Mouse (Mus musculus) Patski (cell line): ENCODE measurements at regions not wholly inside any gene's neighbourhood (a gene's known extent, or its start where the extent isn't known, plus 50 kb on each side); places are given as distances from the start of the nearest gene placed in this dataset.

Experiments
- ATAC-seq: fragments of 100-300 bp; one replicate; pipeline ENCODE4 v1.8.0; 2021
- CTCF ChIA-PET: fragments of 350-600 bp; sonication (Branson Sonifier 250); formaldehyde crosslinking; loops from one replicate; lab custom pipeline; 2022; ENCODE audit warnings: inconsistent platforms; lab: Charles Lee
- POLR2A ChIA-PET: fragments of 350-600 bp; sonication (Branson Sonifier 250); formaldehyde crosslinking; loops from one replicate; lab custom pipeline; 2022; ENCODE audit warnings: antibody characterized with exemption, inconsistent platforms; lab: Charles Lee
- DNase-seq: peaks from one replicate; pipeline ENCODE4 v3.0.0-alpha.2; 2011; ENCODE audit warnings: low read depth, low spot score
- H3K27me3 ChIP-seq: fragments of 371-371 bp; one replicate; pipeline ENCODE4 v1.5.1; 2021
- CTCF ChIP-seq: fragments of 100-300 bp; IDR thresholded peaks from one replicate; pipeline ENCODE4 v1.5.1; 2021
- in situ Hi-C: fragments of 300-500 bp; cut with MboI; formaldehyde crosslinking; loops from 3 replicates; pipeline ENCODE4 v1.11.1; 2018; ENCODE audit warnings: low pct_unique_long_range_greater_than_20kb, mixed read lengths

DNA sequence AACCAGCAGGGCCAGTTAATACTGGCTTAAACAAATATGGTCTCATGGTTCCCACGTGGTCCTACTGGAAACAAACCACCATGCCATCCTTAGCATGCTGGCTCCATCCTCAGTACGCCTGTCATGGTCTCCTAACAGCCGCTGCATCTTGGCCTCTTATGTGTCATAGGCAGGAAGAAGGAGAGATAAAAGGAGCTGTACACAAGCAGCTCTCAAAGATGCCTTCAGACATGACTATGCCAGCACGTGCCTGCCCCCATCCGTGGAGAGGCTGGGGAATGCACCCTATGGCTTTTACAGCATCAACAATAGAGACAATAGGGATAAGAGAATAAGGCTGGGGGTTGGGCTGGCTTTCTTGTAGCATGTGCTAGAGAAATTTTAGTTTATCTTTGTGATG lies 171.0 kb upstream of the Stt3b start:
- in situ Hi-C loops = no loop called here
- CTCF ChIA-PET = no interaction called here

DNA sequence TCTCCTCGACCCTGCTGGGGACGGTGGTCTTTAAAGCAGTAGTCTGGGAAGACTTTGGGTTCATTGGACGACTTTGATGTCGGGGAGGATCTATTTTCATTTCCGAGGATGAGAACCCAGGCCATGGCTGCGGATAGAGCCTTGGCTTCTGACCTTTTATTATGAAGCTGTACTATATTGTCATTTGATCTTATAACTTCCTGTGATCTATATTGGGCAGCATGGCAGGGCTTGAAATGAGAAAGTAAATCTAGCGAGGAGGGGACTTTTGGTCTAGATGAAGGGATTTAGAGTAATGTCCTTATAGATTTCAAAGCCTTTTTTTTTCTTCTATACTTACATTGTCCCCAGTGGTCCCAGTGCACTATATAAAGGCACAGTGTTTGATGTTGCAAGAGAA lies 172.8 kb upstream of the Stt3b start:
- ChIA-PET POLR2A (no interaction called here), CTCF (no interaction called here)
- H3K27me3 ChIP-seq = no peaks in the 10 kb centered on the region
- DNase-seq = no peak
- in situ Hi-C loops = no loop called here
- TF ChIP-seq CTCF = no peak
- no peak for ATAC-seq

More for the DNA sequence above, 171.0 kb upstream of the Stt3b start:
- H3K27me3 ChIP-seq = no peaks in the 10 kb centered on the region
- no peak for TF ChIP-seq CTCF
- POLR2A ChIA-PET = no interaction called here
- DNase-seq (no peak), ATAC-seq (no peak)

DNA sequence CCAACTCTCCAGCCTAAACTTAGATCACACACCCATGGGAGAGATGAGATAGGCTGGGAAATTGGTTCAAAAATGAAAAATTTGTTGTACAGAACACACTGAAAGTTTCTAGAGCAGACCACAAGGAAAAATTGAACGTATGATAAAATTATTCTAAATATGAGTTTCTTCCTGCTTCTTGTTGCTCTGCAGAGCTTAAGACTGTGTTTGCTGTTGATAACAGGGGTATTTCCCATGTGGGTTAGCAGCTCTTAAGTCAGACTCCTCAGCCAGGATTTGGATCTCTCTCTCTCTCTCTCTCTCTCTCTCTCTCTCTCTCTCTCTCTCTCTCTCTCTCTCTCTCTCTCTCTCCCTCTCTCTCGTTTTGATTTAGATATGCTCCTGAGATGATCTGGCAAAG lies 173.5 kb upstream of the Stt3b start:
- ChIA-PET CTCF (no interaction called here), POLR2A (no interaction called here)
- no peak for DNase-seq
- no peaks in the 10 kb centered on the region for H3K27me3 ChIP-seq
- in situ Hi-C loops = no loop called here
- ATAC-seq = no peak
- no peak for TF ChIP-seq CTCF

DNA sequence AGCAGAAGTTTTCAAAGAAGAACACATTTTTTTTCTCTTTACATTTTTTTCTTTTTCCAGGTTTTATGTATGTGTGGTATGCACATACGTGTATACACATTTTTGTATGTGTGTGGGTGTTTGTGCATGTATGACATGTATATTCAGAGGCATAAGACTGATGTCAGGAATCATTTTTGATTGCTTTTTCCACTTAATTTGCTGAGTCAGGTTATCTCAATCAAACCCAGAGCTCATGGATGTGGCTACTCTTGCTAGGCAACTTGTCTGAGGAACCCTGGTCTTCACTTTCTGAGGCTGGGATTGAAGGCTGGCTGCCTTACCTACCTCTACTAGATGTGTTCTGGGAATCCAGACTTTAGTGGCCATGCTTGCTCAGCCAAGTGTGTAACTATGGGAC lies 174.2 kb upstream of the Stt3b start:
- H3K27me3 ChIP-seq = no peaks in the 10 kb centered on the region
- in situ Hi-C loops = no loop called here
- POLR2A ChIA-PET = no interaction called here
- DNase-seq = no peak
- CTCF ChIA-PET = no interaction called here
- TF ChIP-seq CTCF = no peak
- no peak for ATAC-seq

DNA sequence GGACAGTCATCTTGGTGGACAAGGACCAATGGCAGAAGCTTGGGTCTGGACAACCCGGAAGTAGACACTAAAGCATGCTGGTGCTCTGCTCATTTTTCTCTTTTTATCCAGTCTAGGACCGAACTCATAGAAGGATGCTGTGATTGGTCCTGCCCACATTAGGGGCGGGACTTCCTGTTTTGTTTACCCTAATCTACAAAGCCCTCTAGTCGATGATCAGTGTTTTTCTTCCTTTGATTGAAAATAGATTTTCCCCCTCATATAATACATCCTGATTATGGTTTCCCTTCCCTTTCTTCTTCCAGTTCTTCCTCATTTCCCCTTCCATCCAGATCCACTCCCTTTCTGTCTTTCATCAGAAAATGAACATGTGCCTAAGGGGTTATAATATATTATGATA lies 175.0 kb upstream of the Stt3b start:
- no peaks in the 10 kb centered on the region for H3K27me3 ChIP-seq
- CTCF ChIA-PET = no interaction called here
- in situ Hi-C loops = no loop called here
- ATAC-seq (no peak), DNase-seq (no peak)
- POLR2A ChIA-PET = no interaction called here
- TF ChIP-seq CTCF = no peak

DNA sequence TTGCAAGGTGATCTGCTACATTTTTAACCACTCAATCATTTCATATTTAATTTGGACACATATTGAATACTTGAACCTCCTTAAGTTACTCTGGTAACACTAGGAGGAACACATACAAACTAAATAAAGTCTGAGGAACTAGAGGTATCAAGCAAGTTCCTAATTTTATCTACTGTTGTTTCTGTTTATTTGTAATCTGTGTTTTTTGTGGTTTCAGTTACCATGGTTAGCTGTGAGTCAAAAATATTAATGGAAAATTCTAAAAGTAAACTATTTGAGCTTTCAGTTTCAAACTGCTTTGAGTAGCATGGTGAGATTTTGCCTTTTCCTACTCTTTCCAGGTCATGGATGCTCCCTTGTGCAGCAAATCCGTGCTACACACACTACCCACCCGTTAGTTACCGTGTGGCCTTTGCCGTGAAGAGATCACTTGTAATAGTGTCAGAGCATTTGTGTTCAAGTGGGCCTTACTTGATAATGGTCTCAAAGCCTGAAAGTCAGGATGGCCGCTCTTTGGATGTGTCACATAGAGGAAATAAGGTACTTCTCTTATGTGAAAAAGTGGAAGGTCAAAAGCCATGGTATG lies 177.0 kb upstream of the Stt3b start:
- no peak for TF ChIP-seq CTCF
- H3K27me3 ChIP-seq = no peaks in the 10 kb centered on the region
- no peak for DNase-seq
- in situ Hi-C loops = no loop called here
- CTCF ChIA-PET = no interaction called here
- POLR2A ChIA-PET = no interaction called here
- no peak for ATAC-seq

DNA sequence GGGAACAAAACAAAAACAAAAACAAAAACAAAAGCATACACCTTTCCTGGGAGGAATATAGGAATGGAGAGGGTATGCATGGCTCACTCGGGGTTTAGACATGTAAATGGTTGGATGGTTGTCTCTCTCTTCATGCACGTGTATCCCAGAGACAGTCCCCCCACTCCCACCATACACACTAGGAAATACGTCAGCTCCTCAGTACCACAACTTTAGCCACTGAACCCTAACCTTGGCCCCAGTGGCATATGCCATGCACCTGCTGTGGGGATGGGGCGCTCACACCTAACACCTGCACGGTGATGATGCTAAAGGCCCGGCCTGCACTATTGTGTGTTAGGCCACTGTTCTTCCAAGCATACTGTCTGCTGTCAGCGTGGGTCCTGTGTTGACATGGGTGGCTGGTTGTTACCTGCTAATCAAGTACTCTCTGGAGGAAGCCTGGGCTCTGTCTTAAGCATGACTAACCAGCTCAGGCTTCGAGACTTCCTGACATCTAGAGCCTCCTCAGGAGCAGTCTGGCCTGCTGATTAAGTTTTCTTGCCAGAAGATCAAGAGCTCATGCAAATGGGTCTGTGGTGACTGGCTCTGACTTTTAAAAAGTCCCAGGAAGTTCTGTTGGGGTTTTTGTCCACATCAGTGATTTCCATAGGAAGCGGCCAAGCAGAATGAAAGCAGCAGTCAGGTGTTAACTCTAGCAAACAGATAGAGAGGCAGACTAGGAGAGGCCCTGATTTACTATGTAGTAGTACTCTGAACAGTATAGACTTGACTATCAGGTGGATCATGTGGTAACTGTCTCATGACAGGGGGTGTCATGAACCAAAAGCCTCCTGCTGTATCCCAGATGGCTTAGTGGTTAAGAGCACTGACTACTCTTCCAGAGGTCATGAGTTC lies 178.9 kb upstream of the Stt3b start:
- peak; percentile 77 for DNase-seq
- CTCF ChIA-PET = no interaction called here
- H3K27me3 ChIP-seq = no peaks in the 10 kb centered on the region
- peak; percentile 55 for ATAC-seq
- peak; percentile 27 for TF ChIP-seq CTCF
- in situ Hi-C loops = no loop called here
- POLR2A ChIA-PET = no interaction called here

DNA sequence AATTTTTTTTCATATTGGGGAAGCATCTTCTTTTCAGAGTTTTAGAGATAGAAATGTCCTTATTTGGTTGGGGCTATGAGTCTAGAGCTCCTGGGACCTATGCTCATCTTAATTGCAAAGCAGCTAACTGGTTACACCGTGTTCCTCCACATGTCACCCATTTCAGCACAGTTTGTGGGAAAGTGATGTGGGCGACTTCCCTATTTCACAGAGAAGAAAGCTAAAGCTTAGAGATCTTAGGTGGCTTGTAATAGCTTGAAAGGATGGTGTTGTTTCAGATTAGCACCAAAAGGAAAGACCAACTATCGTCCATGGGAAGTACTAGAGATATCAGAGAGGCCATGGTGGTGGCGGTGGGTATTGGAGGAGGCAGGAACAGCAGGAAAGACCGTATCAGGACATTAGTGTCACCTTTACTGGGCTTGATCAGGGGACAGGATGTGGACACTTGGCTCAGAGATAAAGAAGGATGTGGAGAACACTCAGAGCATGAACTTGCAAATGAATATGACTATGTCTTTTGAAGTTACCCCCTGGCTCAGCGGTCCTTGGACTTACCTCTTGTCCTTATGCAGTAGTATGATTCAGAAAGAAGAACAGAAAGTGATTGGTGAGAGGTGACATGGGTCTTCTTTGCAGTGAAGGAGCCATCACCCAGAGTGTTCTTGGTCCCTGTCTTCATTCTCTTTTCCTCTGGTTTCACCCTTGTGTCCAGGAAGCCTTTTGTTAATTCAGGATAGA lies 182.4 kb upstream of the Stt3b start:
- CTCF ChIA-PET = interaction anchor here (1.5 kb wide), 1 partner anchor 9 kb away, joined by 3 read pairs; no protein-coding TSS in a partner anchor
- POLR2A ChIA-PET = no interaction called here

DNA sequence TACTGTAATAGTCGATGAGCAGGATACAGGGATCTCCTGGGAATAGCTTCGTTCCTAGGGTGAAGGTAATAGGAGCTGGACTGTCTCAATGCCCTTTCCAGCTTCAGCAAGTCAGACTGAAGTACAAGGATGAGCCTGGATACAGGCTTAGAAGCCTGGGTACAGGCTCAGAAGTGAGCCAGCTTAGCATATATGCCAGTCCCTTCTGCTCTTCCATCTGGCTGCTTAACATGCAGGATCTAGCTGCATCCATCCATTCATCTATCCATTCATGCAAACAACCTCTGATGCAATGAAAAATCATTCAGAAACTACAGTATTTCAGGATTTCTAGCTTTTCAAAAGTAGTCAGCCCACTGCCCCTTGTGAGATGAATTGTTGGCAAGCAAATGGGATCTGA lies 183.5 kb upstream of the Stt3b start:
- ChIA-PET POLR2A (no interaction called here), CTCF (no interaction called here)
- in situ Hi-C loops = loop anchor here (5.0 kb wide), 1 partner anchor 54 kb away; no protein-coding TSS in a partner anchor
- TF ChIP-seq CTCF = no peak
- H3K27me3 ChIP-seq = peaks cover 3% of the 10 kb centered on the region
- ATAC-seq = no peak
- DNase-seq = no peak

More for the DNA sequence above, 182.4 kb upstream of the Stt3b start:
- TF ChIP-seq CTCF = no peak
- peaks cover 3% of the 10 kb centered on the region for H3K27me3 ChIP-seq
- no peak for ATAC-seq
- in situ Hi-C loops = loop anchor here (5.0 kb wide), 1 partner anchor 55 kb away; no protein-coding TSS in a partner anchor
- no peak for DNase-seq

DNA sequence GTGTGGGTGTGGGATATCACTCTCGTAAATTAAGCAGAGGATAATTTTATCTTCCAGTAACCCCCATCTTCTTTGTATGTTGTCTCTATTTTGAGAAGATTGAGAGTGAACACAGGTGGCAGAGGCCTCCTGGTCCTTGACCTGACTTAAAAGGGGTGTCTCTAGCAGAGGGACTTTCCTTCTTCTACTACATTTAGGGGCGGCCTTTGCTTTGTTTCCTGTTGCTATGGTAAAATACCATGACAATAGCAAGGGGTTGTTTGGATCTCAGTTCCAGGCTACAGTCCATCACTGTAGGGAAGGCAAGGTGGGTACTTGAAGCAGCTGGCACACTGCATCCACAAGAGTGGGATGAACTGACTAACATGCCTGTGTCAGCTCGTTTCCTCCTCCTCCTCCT lies 189.3 kb upstream of the Stt3b start:
- no peak for TF ChIP-seq CTCF
- in situ Hi-C loops = no loop called here
- ATAC-seq (no peak), DNase-seq (no peak)
- H3K27me3 ChIP-seq = peaks cover 2% of the 10 kb centered on the region
- ChIA-PET POLR2A (no interaction called here), CTCF (no interaction called here)

DNA sequence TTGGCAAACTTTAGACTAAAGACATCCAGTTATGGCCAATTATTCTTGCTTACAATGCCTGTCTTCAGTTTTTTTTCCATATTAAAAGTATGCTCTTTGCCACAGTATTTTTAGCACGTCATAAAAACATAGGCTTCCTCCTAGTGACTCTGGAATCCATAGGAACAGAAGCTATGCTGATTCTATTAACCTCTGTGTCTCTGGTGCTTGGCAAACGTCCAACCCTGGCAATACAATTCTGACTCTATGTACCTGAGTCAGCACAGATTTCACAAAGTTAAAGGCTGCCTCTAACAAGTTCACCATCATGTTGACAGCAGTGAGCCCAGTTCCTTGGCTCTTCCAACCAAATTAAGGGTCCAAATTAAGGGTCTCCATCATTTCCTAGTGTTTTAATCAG lies 194.6 kb upstream of the Stt3b start:
- no peaks in the 10 kb centered on the region for H3K27me3 ChIP-seq
- no peak for DNase-seq
- no peak for ATAC-seq
- in situ Hi-C loops = loop anchor here (10.0 kb wide), 1 partner anchor 190 kb away; the partner anchor contains the start of gene Stt3b
- CTCF ChIA-PET = no interaction called here
- POLR2A ChIA-PET = no interaction called here
- TF ChIP-seq CTCF = no peak
